Mouse (Mus musculus) G1E (cell line): ENCODE data around the gene Zkscan1.
A peak's percentile ranks its signal among the peaks of the same experiment; 100 is the strongest.

ENCODE experiments used
- CTCF ChIP-seq: IDR thresholded peaks from 2 replicates; pipeline ENCODE4 v1.5.1; 2012; ENCODE audit warnings: low read depth, low read length, inconsistent platforms, mixed read lengths
- TAL1 ChIP-seq: conservative IDR thresholded peaks from 2 replicates; pipeline ENCODE4 v1.6.1; 2012; ENCODE audit warnings: low read depth, low read length, inconsistent platforms, mixed read lengths

- peak; percentile 40; the same call in 1 of the 2 replicates for TF ChIP-seq CTCF
- no peak for TF ChIP-seq TAL1
Observed at GRCm38 (mm10) chr5:138137935-138138549, 53.2 kb downstream of the Zkscan1 start.
